ENCODE assay signal across 20 mouse cellular contexts in the genomic region with DNA sequence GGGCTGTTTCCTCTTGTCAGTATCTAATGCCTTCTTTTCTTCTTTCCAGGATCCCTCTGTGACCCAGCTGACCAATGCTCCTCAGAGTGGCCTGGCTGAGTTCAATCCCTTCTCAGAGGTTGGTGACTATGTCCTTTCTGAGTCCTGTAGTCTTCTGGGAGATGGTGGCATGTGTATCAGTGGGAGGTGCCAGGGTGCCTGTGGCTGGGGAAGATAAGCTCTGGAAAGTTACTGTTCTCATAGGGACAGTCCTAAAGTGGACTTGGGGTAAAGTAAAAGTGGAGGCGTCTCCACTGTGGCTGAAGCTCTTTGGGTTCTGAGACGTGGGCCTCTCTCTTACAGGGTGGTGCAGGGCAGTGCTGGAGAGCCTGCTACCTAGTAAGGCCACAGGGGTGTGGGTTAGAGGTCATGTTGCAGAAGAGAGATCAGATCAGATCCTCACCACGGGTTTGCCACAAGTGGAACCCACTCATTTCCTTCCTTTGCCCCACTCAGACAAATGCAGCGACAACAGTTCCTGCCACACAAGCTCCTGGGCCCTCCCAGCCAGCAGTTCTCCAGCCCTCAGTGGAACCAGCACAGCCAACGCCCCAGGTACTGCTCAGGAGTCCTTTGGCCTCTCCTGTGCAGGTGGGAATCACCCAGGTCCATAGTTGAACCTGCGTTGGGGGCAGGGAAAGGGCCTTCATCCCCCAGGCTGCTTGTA. TPM values are rescaled to one million over a fixed set of nuclear protein-coding genes. Genes with fewer than 3 reads are reported as not detected.
A peak's percentile ranks its signal among the peaks of the same experiment; 100 is the strongest.
DNase-seq lines count a peak whose midpoint lies in the region; ATAC-seq and TF ChIP-seq lines count a peak whose summit lies in the region.
"Had no signal": no experiment of that assay in that cellular context is flagged by ENCODE, and none has a peak within 500 bp of the region (broad histone marks: within the 10 kb centered on the region; RNA-seq: fewer than 3 reads in every experiment).

No protein-coding gene starts in this region.

- H3K4me1 ChIP-seq in thymus, adult 2 months (replicated peaks; ENCODE audit: control insufficient read depth, insufficient read depth, low read length), result peaks cover 9% of the 10 kb centered on the region
- H3K4me1 ChIP-seq in liver, postnatal 0 days (ENCODE audit: insufficient read depth), result peaks cover 5% of the 10 kb centered on the region; the same call in 1 of the 2 replicates
- H3K4me1 ChIP-seq: limb, embryonic 10.5 days; midbrain, embryonic 15.5 days; neural tube, embryonic 13.5 days had no signal

- peak; percentile 24; the same call in 1 of the 2 replicates for TF ChIP-seq EP300 in liver, postnatal 0 days (IDR thresholded peaks at IDR 0.05; ENCODE audit: low read depth)

- peak; percentile 47 to 65 for ATAC-seq in hematopoietic stem cell, adult 5-6 weeks (replicated peaks in 1 of 2; ENCODE audit: insufficient read depth in 1 of 2, low FRiP score in 2 of 2, low TSS enrichment in 1 of 2, low read depth in 1 of 2, poor library complexity in 2 of 2, severe bottlenecking in 2 of 2)
- ATAC-seq in liver, postnatal 0 days, result peak; percentile 79
- ATAC-seq: CD4-positive, CD25-positive, alpha-beta regulatory T cell, adult 4 months; midbrain, embryonic 15.5 days had no signal

- peaks cover 36% of the 10 kb centered on the region for H3K36me3 ChIP-seq in thymus, adult 2 months (ENCODE audit: control insufficient read depth, insufficient read depth, low read length)
- H3K36me3 ChIP-seq in liver, postnatal 0 days (replicated peaks; ENCODE audit: insufficient read depth, low read length), result peaks cover 47% of the 10 kb centered on the region

- no peak overlapping the region for H3K27ac ChIP-seq in thymus, adult 2 months (ENCODE audit: control insufficient read depth, insufficient read depth, low read length)
- H3K27ac ChIP-seq in liver, postnatal 0 days (ENCODE audit: low read depth), result no peak overlapping the region
- H3K27ac ChIP-seq: limb, embryonic 10.5 days; midbrain, embryonic 15.5 days; neural tube, embryonic 13.5 days had no signal

- DNase-seq in thymus, postnatal 25 days, result peak; percentile 19
- DNase-seq in thymus, adult 2 months, result no peak
- no peak for DNase-seq in liver, postnatal 0 days
- DNase-seq in kidney, adult 11 months, result no peak
- DNase-seq in right cerebral cortex, postnatal 14 days, result no peak
- no peak for DNase-seq in layer of hippocampus, adult 9-11 months
- DNase-seq: adrenal gland, postnatal 36 days; cerebellum, adult 18-20 months; embryo, embryonic 11 days; gastrocnemius, postnatal 36 days; heart, postnatal 14 days; kidney, postnatal 14 days had no signal

- no peaks in the 10 kb centered on the region for H3K9me3 ChIP-seq in liver, postnatal 0 days (ENCODE audit: low read length)
- H3K9me3 ChIP-seq: limb, embryonic 10.5 days; midbrain, embryonic 15.5 days; neural tube, embryonic 13.5 days had no signal

- no peak for TF ChIP-seq CTCF in thymus, adult 2 months (IDR thresholded peaks at IDR 0.05; ENCODE audit: borderline replicate concordance, control insufficient read depth, extremely low read depth, insufficient read depth, low read length, poor library complexity)
- TF ChIP-seq CTCF in liver, postnatal 0 days (IDR thresholded peaks at IDR 0.05; ENCODE audit: low read depth), result no peak

- no peak for TF ChIP-seq POLR2A in thymus, adult 2 months (IDR thresholded peaks at IDR 0.05; ENCODE audit: control insufficient read depth, extremely low read depth, insufficient read depth, low read length, poor library complexity)

- no peaks in the 10 kb centered on the region for H3K27me3 ChIP-seq in thymus, adult 2 months (ENCODE audit: control insufficient read depth, insufficient read depth, low read length)
- H3K27me3 ChIP-seq in liver, postnatal 0 days (ENCODE audit: insufficient read depth, low read length), result no peaks in the 10 kb centered on the region
- H3K27me3 ChIP-seq: midbrain, embryonic 15.5 days; neural tube, embryonic 13.5 days had no signal

- H3K4me2 ChIP-seq in liver, postnatal 0 days (ENCODE audit: low read depth, low read length), result no peak overlapping the region
- H3K4me2 ChIP-seq: midbrain, embryonic 15.5 days; neural tube, embryonic 13.5 days had no signal

- WGBS in thymus, adult 2 months, result 24% methylated on average over 6 of the region's 6 CpGs
- WGBS in liver, postnatal 0 days (ENCODE audit: insufficient replicate concordance), result 39% methylated on average over 6 of the region's 6 CpGs

- no peak overlapping the region for H3K4me3 ChIP-seq in thymus, adult 2 months (ENCODE audit: control insufficient read depth, insufficient read depth, low read length)
- H3K4me3 ChIP-seq in liver, postnatal 0 days (ENCODE audit: low read depth, low read length), result no peak overlapping the region
- H3K4me3 ChIP-seq: limb, embryonic 10.5 days; midbrain, embryonic 15.5 days; neural tube, embryonic 13.5 days had no signal

- H3K9ac ChIP-seq in liver, postnatal 0 days (replicated peaks), result no peak overlapping the region
- H3K9ac ChIP-seq: midbrain, embryonic 15.5 days; neural tube, embryonic 13.5 days had no signal

RNA-seq across cellular contexts. Expression of gene Ulk3, which starts 12.0 kb away (rescaled TPM):
- 65.7 and 71.9 TPM in 2 replicates for polyA plus RNA-seq in thymus, adult 2 months (2012; rRNA removed)
- total RNA-seq in hematopoietic stem cell, adult 5-6 weeks (2017), result 2.8 and 5.0 TPM in 2 replicates
- polyA plus RNA-seq in liver, postnatal 0 days (2015; fragmentation: Nextera tagmentation; extraction: Ambion mirVana), result 3.6 and 3.7 TPM in 2 replicates

RNA-seq across cellular contexts. Expression of gene Scamp2, which starts 16.6 kb away (rescaled TPM):
- 117 and 134 TPM in 2 replicates for polyA plus RNA-seq in thymus, adult 2 months (2012; rRNA removed)
- 15.3 and 25.0 TPM in 2 replicates for total RNA-seq in hematopoietic stem cell, adult 5-6 weeks (2017)
- polyA plus RNA-seq in liver, postnatal 0 days (2015; fragmentation: Nextera tagmentation; extraction: Ambion mirVana), result 29.6 and 31.2 TPM in 2 replicates

RNA-seq across cellular contexts. Expression of gene Mpi, which starts 24.7 kb away (rescaled TPM):
- polyA plus RNA-seq in thymus, adult 2 months (2012; rRNA removed), result 39.1 and 54.3 TPM in 2 replicates
- 9.9 and 11.2 TPM in 2 replicates for total RNA-seq in hematopoietic stem cell, adult 5-6 weeks (2017)
- 7.3 and 8.2 TPM in 2 replicates for polyA plus RNA-seq in liver, postnatal 0 days (2015; fragmentation: Nextera tagmentation; extraction: Ambion mirVana)

RNA-seq across cellular contexts. Expression of gene Cplx3, which starts 28.8 kb away (rescaled TPM):
- polyA plus RNA-seq in thymus, adult 2 months (2012; rRNA removed), result 0.04 and 0.34 TPM in 2 replicates
- total RNA-seq in hematopoietic stem cell, adult 5-6 weeks (2017), result 0.15 TPM in 1 of 2 replicates, not detected in the other
- not detected in 2 replicates for polyA plus RNA-seq in liver, postnatal 0 days (2015; fragmentation: Nextera tagmentation; extraction: Ambion mirVana)
- total RNA-seq: adrenal gland, postnatal 36 days; gastrocnemius, postnatal 36 days; heart, postnatal 14 days had no signal
- polyA plus RNA-seq: CD4-positive, CD25-positive, alpha-beta regulatory T cell, adult 4 months; limb, embryonic 10.5 days; lung, embryonic 16.5 days; neural tube, embryonic 13.5 days; small intestine, adult 2 months; stomach, embryonic 16.5 days had no signal

RNA-seq across cellular contexts. Expression of gene Fam219b, which starts 40.0 kb away (rescaled TPM):
- 9.8 and 10.4 TPM in 2 replicates for polyA plus RNA-seq in thymus, adult 2 months (2012; rRNA removed)
- total RNA-seq in hematopoietic stem cell, adult 5-6 weeks (2017), result 16.7 and 18.6 TPM in 2 replicates
- 4.6 and 5.1 TPM in 2 replicates for polyA plus RNA-seq in liver, postnatal 0 days (2015; fragmentation: Nextera tagmentation; extraction: Ambion mirVana)

Comparison
In these comparisons a context has a peak if more than half of its experiments do, and no peak if none do; other contexts are left out.
1. RNA of gene Ulk3, which starts 12.0 kb away (polyA plus RNA-seq): 65.7 to 71.9 TPM in thymus, adult 2 months; 3.6 to 3.7 TPM in liver, postnatal 0 days; every median in the first group is over 10 times any median in the second.